Mouse (Mus musculus) gastrocnemius, adult 2 months (tissue): Measurements from ENCODE around the gene Nrp1. TPM values are rescaled to one million over a fixed set of nuclear protein-coding genes. Genes with fewer than 3 reads are reported as not detected.

ENCODE experiments used
- DNase-seq: peaks from one replicate; pipeline ENCODE4 v3.0.0; 2022
- H3K27ac ChIP-seq: fragments of 200-600 bp; 2 replicates; pipeline ENCODE4 v1.8.1; 2022; ENCODE audit warnings: mild to moderate bottlenecking
- H3K4me3 ChIP-seq: fragments of 200-600 bp; 2 replicates; pipeline ENCODE4 v1.8.1; 2022; ENCODE audit warnings: mild to moderate bottlenecking, moderate library complexity
- CTCF ChIP-seq: fragments of 200-600 bp; IDR thresholded peaks from 2 replicates; pipeline ENCODE4 v1.8.1; 2022; ENCODE audit warnings: antibody characterized with exemption, mild to moderate bottlenecking, moderate library complexity
- intact Hi-C: fragments of 180-260 bp; cut with DNase I; formaldehyde crosslinking; loops from one replicate; pipeline ENCODE4 v1.15.1; 2025
- total RNA-seq, 2 experiments: library from RNA; stranded (reverse); gene quantifications; 2 replicates each; pipeline ENCODE4 v1.2.3; 2021

Nrp1 gene
- total RNA-seq, 2 experiments from 2014 or later = 25.7 to 44.6 TPM

DNA sequence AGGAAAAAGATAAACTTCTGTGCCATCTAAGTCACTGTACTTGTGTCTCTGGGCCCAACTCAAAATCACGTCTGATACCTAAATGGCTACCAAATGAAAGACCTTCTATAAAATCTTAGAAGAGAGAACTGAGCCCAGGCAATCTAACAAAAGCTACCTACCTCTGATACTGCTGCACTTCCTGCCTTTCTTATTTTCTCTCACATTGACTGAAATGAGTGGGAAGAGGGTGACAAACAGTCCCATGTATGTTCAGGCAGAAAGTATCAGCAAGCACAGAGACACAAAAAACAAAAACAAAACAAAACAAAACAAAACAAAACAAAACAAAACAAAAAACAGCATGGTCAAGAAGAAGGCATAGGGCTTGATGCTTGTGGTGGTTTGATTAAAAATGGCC is 153.3 kb downstream of the Nrp1 start:
- H3K4me3 ChIP-seq = no peak overlapping the region
- H3K27ac ChIP-seq = no peak overlapping the region
- TF ChIP-seq CTCF = no peak
- intact Hi-C loops = no loop called here
- no peak for DNase-seq

DNA sequence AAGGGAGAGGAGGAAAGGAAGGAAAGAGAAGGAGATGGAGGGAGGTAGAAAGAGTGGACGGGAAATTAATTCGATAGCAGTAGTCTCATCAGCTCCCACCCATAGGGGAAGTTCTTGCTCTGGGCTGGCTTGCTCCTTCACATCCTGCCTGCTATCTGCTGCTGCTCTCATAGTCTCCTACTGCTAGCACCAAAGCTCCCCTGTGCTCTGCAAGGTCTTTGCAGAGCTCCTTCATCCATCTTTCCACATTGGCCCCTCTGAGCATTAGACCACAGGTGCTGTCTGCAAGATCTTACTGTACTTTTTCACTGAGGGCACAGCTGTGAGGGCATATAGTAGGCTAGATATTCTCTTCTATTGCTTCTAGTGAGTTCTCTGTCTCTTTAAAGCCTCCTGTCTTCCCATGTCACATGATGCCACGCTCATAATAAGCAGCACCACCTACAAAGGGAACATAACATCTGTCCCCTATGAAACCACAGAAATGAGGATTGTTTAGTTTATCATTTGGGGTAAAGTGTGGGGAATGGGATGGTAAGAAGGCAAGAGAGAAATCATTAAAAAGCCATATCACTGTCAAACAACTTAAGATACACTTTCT is 158.5 kb downstream of the Nrp1 start:
- intact Hi-C loops = no loop called here
- no peak for TF ChIP-seq CTCF
- H3K4me3 ChIP-seq = no peak overlapping the region
- no peak overlapping the region for H3K27ac ChIP-seq
- no peak for DNase-seq

DNA sequence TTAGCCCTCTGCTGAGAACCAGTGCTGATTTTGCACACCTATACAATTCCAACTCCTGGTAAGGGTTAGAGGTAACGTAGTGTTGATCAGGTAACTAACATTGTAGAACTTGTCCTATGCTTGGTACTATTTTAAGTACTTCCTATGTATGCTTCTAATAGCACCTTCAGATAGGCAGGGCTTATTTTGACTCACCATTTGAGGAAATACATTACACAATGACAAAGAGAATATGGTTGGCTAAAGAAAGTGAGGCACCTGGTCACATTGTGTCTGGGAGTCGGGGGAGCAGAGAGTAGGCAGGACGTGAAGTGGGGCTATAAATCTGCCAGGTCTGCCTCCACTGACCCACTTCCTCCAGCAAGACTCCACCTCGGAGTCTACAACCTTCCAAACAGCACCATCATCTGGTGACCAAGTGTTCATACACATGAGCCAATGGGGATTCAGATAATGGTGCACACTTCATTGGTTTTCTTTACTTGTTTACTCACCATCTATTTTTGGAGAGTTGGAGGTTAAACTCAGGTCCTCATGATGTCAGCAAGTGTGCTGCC is 159.2 kb downstream of the Nrp1 start:
- no peak for TF ChIP-seq CTCF
- Histone ChIP-seq H3K27ac (no peak overlapping the region), H3K4me3 (no peak overlapping the region)
- intact Hi-C loops = no loop called here
- DNase-seq = no peak

DNA sequence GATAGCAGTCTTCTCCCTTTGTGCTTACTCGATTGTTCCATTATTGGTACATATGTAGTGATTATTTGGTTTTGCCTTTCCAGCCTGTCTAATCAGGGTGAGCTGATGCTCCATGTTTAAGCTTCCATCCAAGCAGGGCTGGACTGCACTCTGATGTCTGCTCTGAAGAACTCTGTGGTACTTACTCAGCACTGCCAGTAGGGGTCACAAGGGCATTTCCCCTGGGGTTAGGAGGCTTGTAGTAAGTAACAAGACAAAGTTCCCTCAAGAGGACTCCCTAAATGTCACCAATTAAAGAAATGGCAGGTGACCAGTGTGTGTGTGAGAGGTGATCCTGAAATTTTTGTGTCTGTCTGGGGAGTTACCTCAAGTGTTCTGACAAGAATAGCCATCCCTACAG is 161.0 kb downstream of the Nrp1 start:
- Histone ChIP-seq H3K27ac (no peak overlapping the region), H3K4me3 (no peak overlapping the region)
- intact Hi-C loops = no loop called here
- peak; percentile 44 for DNase-seq
- peak; percentile 49 for TF ChIP-seq CTCF

DNA sequence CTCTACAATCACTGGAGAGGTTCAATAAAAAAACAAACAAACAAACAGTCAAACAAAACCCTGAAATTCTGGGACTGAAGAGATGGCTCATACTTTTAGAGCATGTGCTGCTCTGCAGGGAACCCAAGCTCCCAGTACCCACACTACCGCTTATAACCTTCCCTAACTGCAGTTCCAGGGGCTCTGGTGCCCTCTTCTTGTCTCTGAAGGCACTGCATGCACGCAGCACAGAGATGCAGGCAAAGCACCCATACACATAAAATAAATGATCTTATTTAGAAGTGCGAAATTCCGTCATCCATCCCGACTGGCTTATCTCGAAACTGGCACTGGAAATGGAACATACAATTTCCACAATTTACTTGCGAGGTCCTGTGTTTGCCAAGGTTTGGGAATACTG is 165.4 kb downstream of the Nrp1 start:
- intact Hi-C loops = no loop called here
- H3K27ac ChIP-seq = no peak overlapping the region
- DNase-seq = no peak
- peak; percentile 55 for TF ChIP-seq CTCF
- H3K4me3 ChIP-seq = no peak overlapping the region

DNA sequence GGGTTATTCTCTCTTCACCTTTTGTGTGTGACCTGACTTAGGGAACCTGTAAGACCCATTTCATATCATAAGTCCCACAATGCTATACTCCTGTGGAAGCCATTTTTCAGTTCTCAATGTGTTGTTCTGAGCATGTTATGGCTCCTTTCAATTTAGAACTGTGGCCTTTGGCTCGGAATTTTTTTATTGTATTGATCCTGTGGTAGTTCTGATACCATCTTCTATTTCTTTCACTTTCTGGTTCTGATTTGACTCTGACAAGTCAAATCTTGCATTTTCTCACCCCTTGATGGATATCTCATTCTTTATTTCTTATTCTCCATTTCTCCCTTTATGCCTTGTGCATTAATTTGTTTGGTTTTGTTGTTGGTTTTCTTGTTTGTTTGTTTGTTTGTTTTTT is 167.5 kb downstream of the Nrp1 start:
- no peak for TF ChIP-seq CTCF
- intact Hi-C loops = no loop called here
- Histone ChIP-seq H3K4me3 (no peak overlapping the region), H3K27ac (no peak overlapping the region)
- DNase-seq = no peak

DNA sequence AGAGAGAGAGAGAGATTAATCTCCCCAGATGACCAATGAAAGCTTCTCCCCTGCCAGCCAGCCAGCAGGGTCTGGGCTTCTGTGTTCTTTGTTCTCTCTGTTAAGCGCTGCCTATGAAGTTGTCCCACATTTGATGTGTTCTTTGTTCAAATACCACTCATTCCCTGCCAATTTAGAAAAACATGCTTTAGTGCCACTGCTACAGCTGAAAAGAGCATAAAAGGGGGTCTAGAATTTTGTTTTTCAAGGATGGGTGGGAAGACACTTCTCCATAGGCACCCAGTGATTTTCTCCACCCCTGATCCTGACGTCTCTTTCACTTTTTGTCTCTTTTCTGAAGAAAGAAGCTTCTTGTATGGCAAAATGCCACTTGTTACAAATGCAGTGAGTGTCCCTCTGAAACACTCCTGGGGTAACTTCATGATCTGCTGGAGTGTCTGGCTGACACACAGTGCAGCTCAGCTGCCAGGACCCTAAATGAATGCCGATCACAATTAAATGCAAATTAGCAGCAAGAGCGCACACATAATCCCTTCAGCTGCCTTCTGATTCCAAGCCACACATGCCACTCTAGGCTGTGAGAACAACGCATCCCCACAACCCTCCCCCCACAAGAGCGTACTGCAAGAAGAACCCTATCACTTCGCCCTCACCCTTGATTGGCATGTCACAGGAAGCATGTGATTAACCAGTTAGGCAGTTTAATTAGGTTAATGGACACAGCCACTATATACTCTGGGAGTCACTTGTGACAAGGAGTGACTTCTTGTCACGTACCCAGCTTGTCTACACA is 170.4 kb downstream of the Nrp1 start:
- intact Hi-C loops = no loop called here
- TF ChIP-seq CTCF = no peak
- DNase-seq = no peak
- Histone ChIP-seq H3K4me3 (no peak overlapping the region), H3K27ac (no peak overlapping the region)

DNA sequence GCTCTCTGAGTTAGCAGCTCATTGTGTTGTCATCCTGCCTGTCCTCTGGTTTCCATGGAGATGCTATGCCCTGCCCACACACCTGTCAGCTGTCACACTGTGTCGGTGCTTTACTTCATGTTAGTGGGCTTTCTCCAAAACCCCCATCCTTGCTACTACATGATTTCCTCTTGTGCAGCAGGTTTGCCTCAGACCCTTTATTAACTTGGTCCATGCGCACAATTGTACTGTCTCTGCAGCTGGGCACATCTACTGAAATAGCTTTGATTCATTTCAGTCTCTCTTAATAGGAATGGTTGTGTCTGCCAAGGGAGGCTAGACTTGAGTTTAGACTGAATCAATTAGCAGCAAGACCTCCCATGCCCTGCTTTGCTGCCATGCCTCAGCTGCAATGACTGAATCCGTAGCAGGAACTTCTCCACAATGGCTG is 176.1 kb downstream of the Nrp1 start:
- no peak overlapping the region for H3K27ac ChIP-seq
- TF ChIP-seq CTCF = no peak
- H3K4me3 ChIP-seq = no peak overlapping the region
- intact Hi-C loops = no loop called here
- DNase-seq = no peak

DNA sequence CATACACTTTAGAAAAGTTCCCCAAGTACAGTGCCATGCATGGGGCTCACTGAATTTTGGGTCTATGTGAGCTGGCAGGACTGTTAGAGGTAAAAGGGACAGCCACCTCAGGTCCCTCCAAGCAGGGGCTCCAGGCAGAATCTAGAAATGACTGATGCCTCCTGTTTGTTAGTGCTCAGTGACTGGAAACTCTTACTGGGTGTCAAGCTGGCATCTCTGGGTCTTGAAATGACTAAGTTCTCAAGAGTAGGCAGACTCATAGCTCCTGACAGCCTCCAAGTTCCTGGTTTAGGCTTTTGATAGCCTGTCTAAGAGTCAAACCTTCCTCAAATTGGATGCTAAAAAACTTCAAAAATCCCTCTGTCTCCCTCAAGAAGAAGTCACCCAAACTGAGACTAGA is 177.3 kb downstream of the Nrp1 start:
- no peak overlapping the region for H3K4me3 ChIP-seq
- intact Hi-C loops = no loop called here
- DNase-seq = no peak
- no peak for TF ChIP-seq CTCF
- no peak overlapping the region for H3K27ac ChIP-seq

DNA sequence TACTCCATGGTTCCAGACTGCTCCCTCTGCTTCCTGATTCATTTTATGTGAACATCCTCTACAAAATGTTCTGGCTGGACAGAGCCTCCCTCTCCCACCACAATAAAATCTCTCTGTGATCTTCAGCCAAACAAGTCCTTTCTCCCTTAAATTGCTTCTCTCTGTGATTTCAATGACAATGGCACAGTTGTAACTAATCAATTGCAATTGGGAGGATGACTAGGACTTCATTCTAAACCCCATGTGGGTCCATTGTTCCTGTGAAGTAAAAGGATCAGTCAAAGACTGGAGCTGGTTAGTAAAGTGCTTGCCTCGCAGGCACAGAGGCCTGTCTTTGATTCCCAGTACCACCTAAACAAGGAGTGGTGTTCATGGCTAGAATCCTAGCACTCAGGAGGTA is 180.0 kb downstream of the Nrp1 start:
- TF ChIP-seq CTCF = no peak
- no peak overlapping the region for H3K4me3 ChIP-seq
- intact Hi-C loops = no loop called here

DNA sequence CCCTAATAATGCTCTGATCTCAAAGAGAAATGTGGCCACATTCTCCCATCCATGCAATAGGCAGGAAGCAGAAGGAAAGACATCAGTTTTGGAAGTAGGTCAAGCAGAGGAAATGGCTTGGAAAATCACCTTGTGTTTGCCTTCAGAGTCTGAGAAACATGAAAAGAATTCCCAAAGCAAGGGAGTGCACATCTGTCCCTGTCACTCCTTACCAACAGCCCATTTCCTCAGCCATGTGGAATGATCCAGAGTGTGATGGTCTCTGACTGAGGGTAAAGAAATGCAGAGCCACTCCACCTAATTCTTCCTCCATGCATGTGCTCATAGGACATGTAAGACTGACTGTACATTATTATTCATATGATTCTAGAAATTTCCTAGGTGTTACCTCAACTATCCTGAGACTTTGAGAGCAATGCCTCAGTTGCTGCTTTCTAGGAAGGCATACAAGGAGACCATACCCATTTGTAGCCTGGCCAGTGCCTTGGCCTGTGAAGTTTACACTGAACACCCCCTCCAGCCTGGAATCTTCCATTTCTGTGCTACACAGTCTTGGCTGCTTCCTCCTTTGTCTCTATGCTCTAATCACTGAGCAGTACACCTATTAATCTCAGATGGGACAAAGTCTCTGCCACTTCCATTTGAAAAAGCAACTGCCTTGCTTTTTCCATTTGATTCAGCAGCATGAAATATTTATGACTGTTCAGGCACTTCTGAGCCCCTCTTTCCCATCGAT is 183.1 kb downstream of the Nrp1 start:
- intact Hi-C loops = no loop called here
- TF ChIP-seq CTCF = no peak
- no peak for DNase-seq
- H3K4me3 ChIP-seq = no peak overlapping the region
- no peak overlapping the region for H3K27ac ChIP-seq

More for the DNA sequence above, 180.0 kb downstream of the Nrp1 start:
- H3K27ac ChIP-seq = no peak overlapping the region
- no peak for DNase-seq

DNA sequence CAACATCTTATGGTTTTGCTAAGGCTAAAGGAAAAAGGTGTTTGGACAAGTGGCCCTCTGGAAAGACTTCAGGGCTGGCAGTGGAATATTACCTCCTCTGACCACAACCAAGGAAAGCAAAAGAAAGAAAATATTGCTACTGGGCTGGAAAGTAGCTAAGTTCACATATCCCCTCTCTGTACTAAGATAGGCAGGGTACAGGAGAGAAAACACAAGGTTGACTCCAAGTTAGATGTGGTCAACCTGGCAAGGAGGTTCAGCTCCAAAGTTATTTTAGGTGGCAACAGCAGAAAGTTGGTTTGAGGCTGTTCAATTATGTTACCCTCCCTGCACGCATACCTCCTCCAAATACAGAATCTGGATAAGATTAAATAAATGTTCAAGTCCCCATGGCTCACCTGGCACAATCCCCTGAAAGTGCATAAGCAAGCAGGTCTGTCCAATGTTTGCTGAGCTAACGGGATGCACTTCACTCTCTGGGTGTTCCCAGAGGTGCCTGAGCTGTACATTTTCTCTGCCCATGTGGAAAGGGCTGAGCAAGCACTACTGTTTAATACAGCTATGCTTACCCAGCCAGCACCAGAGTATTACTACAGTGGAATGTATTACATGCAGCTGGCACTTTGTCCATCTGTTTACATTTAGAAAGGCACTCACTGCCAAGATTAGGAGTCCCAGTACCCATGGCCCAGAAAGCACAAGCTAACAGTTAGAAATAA is 185.9 kb downstream of the Nrp1 start:
- no peak for TF ChIP-seq CTCF
- DNase-seq = no peak
- Histone ChIP-seq H3K4me3 (no peak overlapping the region), H3K27ac (no peak overlapping the region)
- intact Hi-C loops = no loop called here
